Mouse (Mus musculus) stomach, embryonic 14.5 days (tissue): Measurements from ENCODE around the gene Ifi205. TPM values are rescaled to one million over a fixed set of nuclear protein-coding genes. Genes with fewer than 3 reads are reported as not detected.
"Not testable (repeated sequence)": the region's sequence is repeated elsewhere in the genome, so short reads cannot be mapped to it uniquely, and the experiment has no call there.

Experiments used
- ATAC-seq: fragments of 200-750 bp; cut with Nextera tagmentation; 2 replicates; pipeline ENCODE4 v1.8.0; 2017; ENCODE audit warnings: low read depth, moderate TSS enrichment; ENCODE audit not compliant: insufficient number of reproducible peaks, insufficient read depth, low FRiP score
- H3K27ac ChIP-seq: fragments of 300-500 bp; sonication (generic); 2 replicates; pipeline ENCODE4 v1.5.1; 2014; ENCODE audit warnings: mild to moderate bottlenecking, low read length, moderate library complexity, mixed read lengths
- H3K27me3 ChIP-seq: fragments of 300-500 bp; sonication (generic); 2 replicates; pipeline ENCODE4 v1.6.1; 2014; ENCODE audit warnings: low read length, control low read depth, mixed read lengths; ENCODE audit not compliant: control insufficient read depth, insufficient read depth
- H3K36me3 ChIP-seq: fragments of 300-500 bp; sonication (generic); 2 replicates; pipeline ENCODE4 v1.6.1; 2014; ENCODE audit warnings: mild to moderate bottlenecking, control low read depth, low read length, moderate library complexity, mixed read lengths; ENCODE audit not compliant: control insufficient read depth, insufficient read depth
- H3K4me1 ChIP-seq: fragments of 300-500 bp; sonication (generic); 2 replicates; pipeline ENCODE4 v1.6.1; 2014; ENCODE audit warnings: low read length, control low read depth, mixed read lengths; ENCODE audit not compliant: control insufficient read depth, insufficient read depth
- H3K4me2 ChIP-seq: fragments of 300-500 bp; sonication (generic); replicated peaks from 2 replicates; pipeline ENCODE4 v1.6.1; 2014; ENCODE audit warnings: low read depth, low read length, control low read depth
- H3K4me3 ChIP-seq: fragments of 300-500 bp; sonication (generic); 2 replicates; pipeline ENCODE4 v1.5.1; 2014; ENCODE audit warnings: low read depth, low read length, control low read depth
- H3K9ac ChIP-seq: fragments of 300-500 bp; sonication (generic); replicated peaks from 2 replicates; pipeline ENCODE4 v1.6.1; 2014; ENCODE audit warnings: low read depth, mild to moderate bottlenecking, control low read depth, low read length, moderate library complexity, mixed read lengths
- H3K9me3 ChIP-seq: fragments of 300-500 bp; sonication (generic); 2 replicates; pipeline ENCODE4 v1.6.1; 2016; ENCODE audit warnings: low read depth, low read length, control low read depth; ENCODE audit not compliant: control insufficient read depth
- WGBS: fragments of 180-500 bp; shearing (Covaris S2); extraction: QIAGEN DNeasy Blood & Tissue Kit; methylation state at CpG from one replicate; pipeline ENCODE4 v1.1.7; 2014; 5-methylcytosine and 5-hydroxymethylcytosine counted together
- polyA plus RNA-seq: library from polyadenylated mRNA; unstranded; fragments of >200 nt; fragmentation: Nextera tagmentation; extraction: Ambion mirVana; gene quantifications from 2 replicates; pipeline ENCODE4 v1.2.1, GENCODE M21; 2014

The Ifi205 gene
- polyA plus RNA-seq, 1 experiment from 2014 or later = 0.36 TPM

DNA sequence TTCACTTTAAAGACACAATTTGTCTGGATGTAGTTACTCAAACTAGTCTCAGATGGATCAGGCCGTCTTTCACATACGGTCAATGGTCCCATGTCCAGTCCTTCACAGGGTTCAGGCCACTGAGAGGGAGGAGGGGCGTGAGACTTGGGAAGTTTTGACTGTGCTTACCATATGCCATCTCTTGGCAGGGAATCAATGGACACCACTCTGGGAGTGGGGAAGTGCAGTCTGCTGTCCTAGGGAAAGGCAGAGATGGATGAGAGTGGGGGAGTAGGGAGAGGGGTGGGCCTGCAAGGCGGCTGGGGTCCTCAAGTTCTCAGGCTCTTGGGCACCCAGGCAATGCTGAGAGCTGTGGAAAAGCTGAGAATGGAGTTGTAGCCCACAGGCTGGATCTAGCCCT lies 36.6 kb downstream of the Ifi205 start:
- 79% methylated on average over 4 of the region's 4 CpGs for WGBS
- H3K4me3 ChIP-seq = no peak overlapping the region
- H3K4me1 ChIP-seq = no peaks in the 10 kb centered on the region
- no peaks in the 10 kb centered on the region for H3K27me3 ChIP-seq
- ATAC-seq = no peak
- no peak overlapping the region for H3K9ac ChIP-seq
- no peak overlapping the region for H3K27ac ChIP-seq
- H3K4me2 ChIP-seq = no peak overlapping the region
- no peaks in the 10 kb centered on the region for H3K36me3 ChIP-seq
- no peaks in the 10 kb centered on the region for H3K9me3 ChIP-seq

GRCm38 (mm10) chr1:173982694-173983305 lies 48.8 kb downstream of the Ifi205 start, which contains the start of gene Ifi202b:
TSS of gene Ifi202b (minus strand) at chr1:173982744.
- H3K9ac ChIP-seq, H3K36me3 ChIP-seq, H3K27me3 ChIP-seq, H3K4me1 ChIP-seq, H3K9me3 ChIP-seq, H3K27ac ChIP-seq, ATAC-seq, H3K4me3 ChIP-seq, H3K4me2 ChIP-seq: not testable (repeated sequence)
- WGBS = 83% methylated on average over 6 of the region's 6 CpGs

DNA sequence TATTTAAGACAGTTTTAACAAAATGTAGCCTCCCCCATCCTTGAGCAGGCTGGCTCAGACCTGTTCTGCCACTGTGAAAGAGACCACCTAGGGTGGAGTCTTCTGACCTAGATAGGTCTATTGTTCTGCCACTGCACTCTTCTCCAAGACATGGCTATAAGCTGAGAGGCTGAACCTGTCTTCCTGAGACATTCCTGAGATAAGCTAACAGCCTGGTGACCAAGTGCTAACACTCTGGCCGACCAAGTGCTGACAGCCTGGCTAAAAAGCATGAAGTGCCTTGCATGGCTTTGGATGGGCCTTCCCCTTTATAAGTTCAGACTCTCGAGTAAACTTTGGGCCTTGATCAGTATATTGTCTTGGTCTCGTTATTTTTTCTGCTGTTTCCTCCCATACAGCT lies 50.6 kb downstream of the Ifi205 start:
- H3K4me1 ChIP-seq, ATAC-seq, H3K36me3 ChIP-seq, H3K27me3 ChIP-seq, H3K9ac ChIP-seq, H3K27ac ChIP-seq, H3K4me2 ChIP-seq, H3K4me3 ChIP-seq, H3K9me3 ChIP-seq: not testable (repeated sequence)
- WGBS = 25% methylated on average over 3 of the region's 3 CpGs

DNA sequence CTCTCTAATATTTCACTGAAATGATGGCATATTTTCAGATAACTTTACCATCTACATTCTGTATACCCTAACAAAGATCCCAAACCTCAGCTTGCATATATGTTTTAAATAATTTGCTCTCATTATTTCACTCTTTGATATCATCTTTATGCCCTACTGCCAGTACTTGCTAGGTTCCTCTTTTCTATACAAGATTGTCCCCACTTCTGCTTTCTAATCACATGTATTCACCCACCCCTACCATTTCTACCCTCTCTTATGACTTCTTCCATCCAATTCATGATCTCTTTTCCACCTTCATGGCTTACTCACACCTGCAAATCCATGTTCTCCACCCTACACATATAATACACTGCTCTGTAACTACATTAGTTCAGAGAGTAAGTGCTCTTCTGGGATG lies 54.0 kb downstream of the Ifi205 start:
- H3K4me2 ChIP-seq = no peak overlapping the region

GRCm38 (mm10) chr1:173973111-173973510 lies 58.5 kb downstream of the Ifi205 start:
- Histone ChIP-seq H3K27me3 (no peaks in the 10 kb centered on the region), H3K36me3 (no peaks in the 10 kb centered on the region), H3K9me3 (no peaks in the 10 kb centered on the region), H3K27ac (no peak overlapping the region), H3K4me2 (no peak overlapping the region), H3K4me1 (no peaks in the 10 kb centered on the region), H3K4me3 (no peak overlapping the region), H3K9ac (no peak overlapping the region)
- ATAC-seq = no peak

More for the DNA sequence above, 54.0 kb downstream of the Ifi205 start:
- H3K9ac ChIP-seq = no peak overlapping the region
- no peak overlapping the region for H3K27ac ChIP-seq
- no peaks in the 10 kb centered on the region for H3K36me3 ChIP-seq
- H3K4me1 ChIP-seq = no peaks in the 10 kb centered on the region
- no peak overlapping the region for H3K4me3 ChIP-seq
- no peaks in the 10 kb centered on the region for H3K9me3 ChIP-seq
- H3K27me3 ChIP-seq = no peaks in the 10 kb centered on the region
- ATAC-seq = no peak

Other genes starting within 250 kb of the Ifi205 start
- gene Ifi211, start 118.8 kb downstream of the Ifi205 start, polyA plus RNA-seq = 0.43 and 0.80 TPM in 2 replicates
- gene Mndal, start 89.3 kb downstream of the Ifi205 start, polyA plus RNA-seq = 1.9 and 2.5 TPM in 2 replicates
- 1.1 and 2.2 TPM in 2 replicates for gene Ifi203, start 89.1 kb downstream of the Ifi205 start, polyA plus RNA-seq
- 0.14 and 0.23 TPM in 2 replicates for gene Ifi202b, start 49.1 kb downstream of the Ifi205 start, polyA plus RNA-seq
- not detected in 2 replicates for gene Olfr433, start 8.9 kb upstream of the Ifi205 start, polyA plus RNA-seq
- gene Olfr432, start 17.4 kb upstream of the Ifi205 start, polyA plus RNA-seq = not detected in 2 replicates
- not detected in 2 replicates for gene Olfr430, start 34.8 kb upstream of the Ifi205 start, polyA plus RNA-seq
- gene Olfr429, start 52.5 kb upstream of the Ifi205 start, polyA plus RNA-seq = not detected in 2 replicates
- not detected in 2 replicates for gene Olfr427, start 65.1 kb upstream of the Ifi205 start, polyA plus RNA-seq
- gene Olfr231, start 89.4 kb upstream of the Ifi205 start, polyA plus RNA-seq = not detected in 2 replicates
- not detected in 2 replicates for gene Olfr424, start 99.7 kb upstream of the Ifi205 start, polyA plus RNA-seq
- not detected in 2 replicates for gene Olfr420, start 123.8 kb upstream of the Ifi205 start, polyA plus RNA-seq
- 0.27 and 0.38 TPM in 2 replicates for gene Spta1, start 141.0 kb upstream of the Ifi205 start, polyA plus RNA-seq
- gene Olfr419, start 220.3 kb upstream of the Ifi205 start, polyA plus RNA-seq = not detected in 2 replicates